Mouse (Mus musculus): ENCODE measurements around the gene Bmp3.

GRCm38 (mm10) chr5:98806492-98806891 is 47.7 kb upstream of the Bmp3 start:
- TF ChIP-seq MAFK (IDR thresholded peaks at IDR 0.05; ENCODE audit: insufficient read depth, low read depth, low read length): no peak
- TF ChIP-seq ZNF384 (IDR thresholded peaks at IDR 0.05; ENCODE audit: low read depth, low read length): no peak
- TF ChIP-seq CHD2 (IDR thresholded peaks at IDR 0.05; ENCODE audit: low read depth, low read length): no peak
